Mouse (Mus musculus): ENCODE data around the gene Trip4.

DNA sequence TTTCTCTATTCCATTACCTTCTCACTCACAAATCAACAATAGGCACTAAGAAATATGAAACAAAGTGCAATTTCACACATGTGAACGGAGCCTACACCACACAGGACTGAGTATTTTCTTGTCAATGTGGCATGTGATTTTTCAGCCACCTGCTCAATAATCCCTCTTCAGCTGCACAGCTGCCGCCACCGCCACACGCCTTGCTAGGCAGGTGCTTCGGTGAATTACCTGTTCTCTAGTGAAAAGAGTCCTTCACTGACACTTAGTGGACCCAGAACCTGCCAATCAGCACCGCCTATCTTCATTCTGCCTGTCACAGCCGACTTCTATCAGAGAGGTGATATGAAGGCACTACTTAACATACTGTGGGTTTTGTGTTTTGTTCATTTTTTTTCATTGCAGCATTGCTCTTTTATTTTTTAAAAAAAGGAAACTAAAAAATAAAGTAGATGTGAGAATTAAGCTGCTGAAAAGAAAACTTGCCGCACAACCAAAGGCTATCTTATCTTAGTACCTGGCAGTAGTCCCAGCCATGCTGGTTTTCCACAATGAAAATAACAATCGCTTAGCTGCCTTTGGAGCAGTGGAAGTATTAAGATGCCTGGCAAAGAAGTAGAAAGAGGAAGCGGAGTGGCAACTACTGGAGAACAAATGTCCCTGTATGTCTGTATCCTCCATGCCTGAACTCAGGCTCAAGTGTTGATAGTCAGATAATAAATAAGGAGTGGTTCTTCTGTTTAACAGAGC lies 84.7 kb downstream of the Trip4 start:
- TF ChIP-seq HCFC1 (IDR thresholded peaks at IDR 0.05; ENCODE audit: low read depth, low read length) = no peak; the same call in 1 of the 2 replicates
- TF ChIP-seq CHD2 (IDR thresholded peaks at IDR 0.05; ENCODE audit: low read length) = no peak
- TF ChIP-seq GATA1 (IDR thresholded peaks at IDR 0.05; ENCODE audit: low read depth, low read length) = peak; percentile 76
- TF ChIP-seq E2F4 (IDR thresholded peaks at IDR 0.05; ENCODE audit: borderline replicate concordance, low read depth, low read length) = no peak
- TF ChIP-seq ZC3H11A (IDR thresholded peaks at IDR 0.05; ENCODE audit: low read depth, low read length) = no peak
- peak; percentile 80 for TF ChIP-seq ETS1 (IDR thresholded peaks at IDR 0.05; ENCODE audit: low read depth, low read length)
